Mouse (Mus musculus) limb, embryonic 12.5 days (tissue): ENCODE measurements around the gene Best2. TPM values are rescaled to one million over a fixed set of nuclear protein-coding genes. Genes with fewer than 3 reads are reported as not detected.

ENCODE experiments used
- ATAC-seq: fragments of 200-750 bp; cut with Nextera tagmentation; 2 replicates; pipeline ENCODE4 v1.8.0; 2017; ENCODE audit warnings: low read depth, moderate TSS enrichment; ENCODE audit not compliant: insufficient number of reproducible peaks, insufficient read depth, low FRiP score, low TSS enrichment
- H3K27ac ChIP-seq: fragments of 300-500 bp; sonication (generic); 2 replicates; pipeline ENCODE4 v1.5.1; 2016; ENCODE audit warnings: mild to moderate bottlenecking, moderate library complexity
- H3K27me3 ChIP-seq: fragments of 300-500 bp; sonication (generic); 2 replicates; pipeline ENCODE4 v1.6.1; 2016; ENCODE audit warnings: mild to moderate bottlenecking, moderate library complexity
- H3K36me3 ChIP-seq: fragments of 300-500 bp; sonication (generic); 2 replicates; pipeline ENCODE4 v1.6.1; 2016; ENCODE audit warnings: mild to moderate bottlenecking, moderate library complexity
- H3K4me1 ChIP-seq: fragments of 300-500 bp; sonication (generic); replicated peaks from 2 replicates; pipeline ENCODE4 v1.6.1; 2016
- H3K4me2 ChIP-seq: fragments of 300-500 bp; sonication (generic); 2 replicates; pipeline ENCODE4 v1.6.1; 2016; ENCODE audit warnings: mild to moderate bottlenecking, moderate library complexity
- H3K4me3 ChIP-seq: fragments of 300-500 bp; sonication (generic); replicated peaks from 2 replicates; pipeline ENCODE4 v1.5.1; 2016; ENCODE audit warnings: mild to moderate bottlenecking
- H3K9ac ChIP-seq: fragments of 300-500 bp; sonication (generic); replicated peaks from 2 replicates; pipeline ENCODE4 v1.6.1; 2016; ENCODE audit warnings: mild to moderate bottlenecking, moderate library complexity
- H3K9me3 ChIP-seq: fragments of 300-500 bp; sonication (generic); 2 replicates; pipeline ENCODE4 v1.6.1; 2016; ENCODE audit warnings: mild to moderate bottlenecking, moderate library complexity
- WGBS: fragments of 180-500 bp; shearing (Covaris S2); methylation state at CpG from one replicate; pipeline ENCODE4 v1.1.7; 2016; 5-methylcytosine and 5-hydroxymethylcytosine counted together
- polyA plus RNA-seq: library from polyadenylated mRNA; unstranded; fragments of >200 nt; fragmentation: Nextera tagmentation; extraction: Ambion mirVana; gene quantifications from 2 replicates; pipeline ENCODE4 v1.2.1, GENCODE M21; 2016

The Best2 gene
- polyA plus RNA-seq, 1 experiment from 2014 or later, result not detected

GRCm38 (mm10) chr8:84981644-84982498, 32.5 kb downstream of the Best2 start:
- no peaks in the 10 kb centered on the region for H3K9me3 ChIP-seq
- H3K36me3 ChIP-seq, result no peaks in the 10 kb centered on the region
- peaks cover 41% of the 10 kb centered on the region for H3K27me3 ChIP-seq
- peaks cover 76% of the 10 kb centered on the region for H3K4me1 ChIP-seq
- no peak overlapping the region for H3K4me2 ChIP-seq
- H3K27ac ChIP-seq, result no peak overlapping the region
- ATAC-seq, result no peak
- H3K9ac ChIP-seq, result no peak overlapping the region
- H3K4me3 ChIP-seq, result no peak overlapping the region
- WGBS, result 74% methylated on average over 15 of the region's 15 CpGs

DNA sequence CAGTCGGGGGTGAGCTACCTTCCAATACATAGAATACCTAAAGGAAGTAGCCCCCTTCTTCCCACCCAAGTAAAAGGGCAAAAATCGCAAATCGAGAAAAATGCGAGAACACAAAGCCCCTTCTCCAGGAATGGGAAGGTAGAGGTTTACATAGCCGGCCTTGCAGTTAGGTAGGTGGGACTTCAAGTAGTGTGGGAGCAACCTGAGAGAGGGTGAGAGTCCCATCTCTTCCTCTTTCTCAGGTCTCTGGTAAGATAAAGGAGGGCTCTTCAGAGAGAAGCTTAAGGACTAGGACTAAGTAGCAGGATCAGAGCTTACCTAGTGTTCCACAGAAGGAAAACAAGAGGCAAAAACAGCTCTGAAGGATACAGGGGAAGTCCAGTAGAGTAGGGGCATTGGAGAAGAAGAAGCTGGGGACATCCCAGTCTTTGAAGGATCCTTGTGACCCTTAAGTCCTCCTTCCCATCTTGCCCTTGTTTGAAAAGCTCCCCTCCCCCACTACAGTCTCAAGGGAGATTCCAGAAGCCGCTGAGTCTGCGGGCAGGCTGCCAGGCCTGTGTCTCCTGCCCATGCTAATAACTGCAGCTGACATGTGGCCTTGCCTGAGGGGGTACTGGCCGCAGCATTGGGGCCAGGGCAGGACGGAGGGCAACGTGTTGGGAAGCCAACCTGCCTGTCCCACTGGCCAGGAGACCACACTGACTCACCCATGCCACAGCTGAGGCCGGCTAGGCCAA, 33.5 kb downstream of the Best2 start:
- Histone ChIP-seq H3K36me3 (no peaks in the 10 kb centered on the region), H3K4me3 (no peak overlapping the region; the same call in 1 of the 2 replicates), H3K4me2 (peak overlapping the region; percentile 99), H3K9ac (peak overlapping the region; percentile 57; the same call in 1 of the 2 replicates), H3K4me1 (peaks cover 77% of the 10 kb centered on the region), H3K9me3 (no peaks in the 10 kb centered on the region), H3K27ac (peak overlapping the region; percentile 73), H3K27me3 (peaks cover 37% of the 10 kb centered on the region)
- 35% methylated on average over 11 of the region's 11 CpGs for WGBS
- no peak for ATAC-seq

- H3K9ac ChIP-seq, result peak overlapping the region; percentile 57
- peak overlapping the region; percentile 99 for H3K4me2 ChIP-seq
- ATAC-seq, result peak; percentile 11
- H3K27ac ChIP-seq, result peak overlapping the region; percentile 73
- H3K4me3 ChIP-seq, result peak overlapping the region; percentile 38
- WGBS, result 2% methylated on average over 42 of the region's 42 CpGs
- H3K27me3 ChIP-seq, result peaks cover 30% of the 10 kb centered on the region
- peaks cover 74% of the 10 kb centered on the region for H3K4me1 ChIP-seq
- no peaks in the 10 kb centered on the region for H3K9me3 ChIP-seq
- H3K36me3 ChIP-seq, result peaks cover 7% of the 10 kb centered on the region; the same call in 1 of the 2 replicates
Measured at GRCm38 (mm10) chr8:84979599-84980421, 34.5 kb downstream of the Best2 start.

GRCm38 (mm10) chr8:84978248-84978940, 35.9 kb downstream of the Best2 start, which contains the start of gene Junb:
Gene Junb, minus strand, starts transcription at chr8:84978718.
- peak within 1 kb of the TSS; percentile 56 for H3K4me3 ChIP-seq
- peak within 1 kb of the TSS; percentile 65 for H3K9ac ChIP-seq
- peaks cover 66% of the 10 kb centered on the region for H3K4me1 ChIP-seq
- WGBS, result under 1% methylated on average over 63 of the region's 63 CpGs
- peak within 1 kb of the TSS; percentile 67; the same call in 1 of the 2 replicates for H3K27ac ChIP-seq
- H3K36me3 ChIP-seq, result peaks cover 18% of the 10 kb centered on the region
- H3K27me3 ChIP-seq, result peaks cover 30% of the 10 kb centered on the region
- H3K9me3 ChIP-seq, result no peaks in the 10 kb centered on the region
- peak within 1 kb of the TSS; percentile 99 for H3K4me2 ChIP-seq
- 0 out of 2 replicates have a peak, but pooled peaks have one; percentile 32 for ATAC-seq

DNA sequence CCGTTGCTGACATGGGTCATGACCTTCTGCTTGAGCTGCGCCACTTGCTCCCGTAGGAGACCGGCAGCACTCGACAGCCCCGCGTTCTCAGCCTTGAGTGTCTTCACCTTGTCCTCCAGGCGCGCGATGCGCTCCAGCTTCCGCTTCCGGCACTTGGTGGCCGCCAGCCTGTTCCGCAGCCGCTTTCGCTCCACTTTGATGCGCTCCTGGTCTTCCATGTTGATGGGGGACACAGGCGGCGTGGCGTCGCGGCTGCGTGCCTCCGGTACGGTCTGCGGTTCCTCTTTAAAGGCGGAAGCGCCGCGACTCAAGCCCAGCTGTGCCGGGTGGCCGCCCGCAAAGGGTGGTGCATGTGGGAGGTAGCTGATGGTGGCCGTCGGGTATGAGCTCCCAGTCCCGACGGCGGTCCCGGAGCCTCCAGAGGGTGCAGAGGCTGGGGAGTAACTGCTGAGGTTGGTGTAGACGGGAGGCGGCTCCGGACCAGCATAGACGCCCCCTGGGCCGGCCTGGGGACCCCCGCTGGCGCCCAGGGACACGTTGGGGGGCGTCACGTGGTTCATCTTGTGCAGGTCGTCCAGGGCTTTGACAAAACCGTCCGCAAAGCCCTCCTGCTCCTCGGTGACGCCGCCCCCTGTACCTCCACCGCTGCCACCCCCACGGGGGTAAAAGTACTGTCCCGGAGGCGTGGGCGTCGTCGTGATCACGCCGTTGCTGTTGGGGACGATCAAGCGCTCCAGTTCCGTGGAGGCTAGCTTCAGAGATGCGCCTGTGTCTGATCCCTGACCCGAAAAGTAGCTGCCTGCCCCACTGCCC, 36.7 kb downstream of the Best2 start:
- Histone ChIP-seq H3K27me3 (peaks cover 30% of the 10 kb centered on the region), H3K9ac (peak overlapping the region; percentile 65), H3K36me3 (peaks cover 25% of the 10 kb centered on the region), H3K4me3 (peak overlapping the region; percentile 56), H3K27ac (peak overlapping the region; percentile 67; the same call in 1 of the 2 replicates), H3K4me1 (peaks cover 66% of the 10 kb centered on the region), H3K4me2 (peak overlapping the region; percentile 99), H3K9me3 (no peaks in the 10 kb centered on the region)
- no peak for ATAC-seq
- 1% methylated on average over 70 of the region's 70 CpGs for WGBS

DNA sequence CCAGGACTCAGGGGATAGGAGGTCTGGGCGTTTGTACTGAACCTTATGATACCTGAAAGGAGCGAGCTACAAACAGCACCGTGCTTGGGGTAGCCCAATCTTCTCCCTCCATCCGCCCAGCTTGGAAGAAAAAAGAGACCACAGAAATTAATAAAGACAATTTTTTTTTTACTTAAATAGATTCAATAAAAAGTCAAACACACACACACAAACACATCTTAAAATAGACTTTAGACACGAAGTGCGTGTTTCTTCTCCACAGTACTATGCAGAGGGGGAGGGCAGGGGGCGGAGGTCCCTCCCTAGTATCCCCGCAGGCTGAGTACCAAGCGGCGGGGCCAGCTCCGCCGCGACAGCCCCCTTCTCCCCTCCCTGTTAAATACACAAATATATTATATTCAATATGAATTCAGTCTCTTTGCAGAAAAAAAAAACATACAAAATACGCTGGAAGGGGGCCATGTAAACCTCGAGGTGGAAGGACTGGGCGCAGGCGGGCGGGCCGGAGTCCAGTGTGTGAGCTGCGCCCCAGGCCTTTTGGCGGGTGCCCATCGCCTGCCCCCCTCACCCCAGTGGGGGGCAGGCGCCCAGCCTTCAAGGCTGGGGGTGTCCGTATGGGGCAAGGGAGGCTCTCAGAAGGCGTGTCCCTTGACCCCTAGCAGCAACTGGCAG, 37.4 kb downstream of the Best2 start:
- H3K27ac ChIP-seq, result no peak overlapping the region
- 2% methylated on average over 25 of the region's 25 CpGs for WGBS
- ATAC-seq, result no peak

GRCm38 (mm10) chr8:84976031-84976762, 38.1 kb downstream of the Best2 start:
- Histone ChIP-seq H3K4me1 (peaks cover 59% of the 10 kb centered on the region), H3K4me2 (peak overlapping the region; percentile 99), H3K36me3 (peaks cover 40% of the 10 kb centered on the region), H3K27ac (peak overlapping the region; percentile 77), H3K27me3 (peaks cover 30% of the 10 kb centered on the region), H3K9me3 (no peaks in the 10 kb centered on the region), H3K4me3 (peak overlapping the region; percentile 56), H3K9ac (peak overlapping the region; percentile 62)
- peak; percentile 73 for ATAC-seq
- WGBS, result under 1% methylated on average over 61 of the region's 61 CpGs

More for the DNA sequence above, 37.4 kb downstream of the Best2 start:
- Histone ChIP-seq H3K4me3 (peak overlapping the region; percentile 56), H3K36me3 (peaks cover 33% of the 10 kb centered on the region), H3K27me3 (peaks cover 30% of the 10 kb centered on the region), H3K9ac (peak overlapping the region; percentile 65), H3K9me3 (no peaks in the 10 kb centered on the region), H3K4me1 (peaks cover 64% of the 10 kb centered on the region), H3K4me2 (peak overlapping the region; percentile 99)

DNA sequence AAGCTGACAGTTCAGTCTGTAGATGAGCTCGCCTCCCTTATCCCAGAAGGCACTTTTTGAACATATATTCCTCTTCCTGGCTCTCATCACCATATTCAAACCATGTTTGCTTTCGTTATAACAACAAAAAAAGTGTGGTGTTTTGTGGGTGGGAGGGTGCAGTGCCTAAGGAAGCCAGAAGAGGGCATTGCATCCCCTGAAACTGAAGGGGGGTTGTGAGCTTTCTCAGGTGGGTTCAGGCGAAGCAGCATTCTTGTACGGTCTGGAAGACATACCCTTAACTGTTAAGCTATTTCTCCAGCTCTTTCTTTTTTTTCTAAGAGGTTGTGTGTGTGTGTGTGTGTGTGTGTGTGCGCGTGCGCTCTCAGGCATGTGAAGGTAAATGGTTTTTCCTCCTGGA, 38.9 kb downstream of the Best2 start:
- H3K27ac ChIP-seq, result no peak overlapping the region
- no peak for ATAC-seq
- peaks cover 46% of the 10 kb centered on the region for H3K36me3 ChIP-seq
- no peaks in the 10 kb centered on the region for H3K9me3 ChIP-seq
- H3K4me3 ChIP-seq, result peak overlapping the region; percentile 56
- peaks cover 59% of the 10 kb centered on the region for H3K4me1 ChIP-seq
- H3K4me2 ChIP-seq, result peak overlapping the region; percentile 99
- peaks cover 30% of the 10 kb centered on the region for H3K27me3 ChIP-seq
- no peak overlapping the region for H3K9ac ChIP-seq
- WGBS, result 31% methylated on average over 7 of the region's 7 CpGs
